Mouse (Mus musculus) retina, postnatal 7 days (tissue): ENCODE measurements at regions not wholly inside any gene's neighbourhood (a gene's known extent, or its start where the extent isn't known, plus 50 kb on each side); places are given as distances from the start of the nearest gene placed in this dataset.

Experiments
- DNase-seq: peaks from one replicate; pipeline ENCODE4 v3.0.0-alpha.2; 2012; ENCODE audit warnings: low read depth, low spot score

DNA sequence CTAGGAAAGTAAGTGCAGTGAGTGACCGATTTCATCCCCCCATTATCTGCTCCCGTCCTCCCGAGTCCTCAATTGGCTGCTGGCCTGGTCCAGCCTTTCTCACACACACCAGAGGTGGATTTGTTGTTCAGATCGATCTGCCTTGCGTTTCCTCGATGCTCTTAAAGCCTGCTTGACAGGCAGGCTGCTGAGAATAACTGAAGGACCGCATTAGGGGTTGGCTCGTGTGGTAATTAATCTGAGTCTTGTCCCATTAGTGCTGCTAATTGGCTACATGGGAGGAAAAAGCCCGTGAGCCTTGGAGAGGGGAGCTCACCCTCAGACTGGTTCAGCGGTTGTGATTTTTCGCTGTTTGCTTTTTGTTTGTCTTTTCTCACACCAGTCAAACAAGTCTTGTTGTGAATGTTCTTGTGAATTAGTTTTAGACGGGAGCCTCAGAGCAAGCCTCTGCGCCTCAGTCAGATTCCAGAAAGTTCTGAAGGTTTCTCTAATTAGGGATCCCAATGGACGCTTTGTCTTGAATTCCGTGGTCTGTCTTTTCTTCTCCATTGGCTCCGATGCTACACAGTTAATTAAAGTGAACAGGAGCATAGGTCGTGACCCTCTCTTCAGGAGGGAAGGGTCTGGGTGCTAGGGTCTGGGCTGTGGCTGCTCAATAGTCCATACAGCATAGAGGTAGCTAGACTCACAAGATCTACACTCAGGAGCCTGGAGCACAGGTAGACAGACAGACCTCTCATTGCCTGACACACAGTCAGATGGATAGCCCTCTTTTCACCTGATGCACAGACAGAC is 226.1 kb upstream of the BB014433 start:
- no peak for DNase-seq

DNA sequence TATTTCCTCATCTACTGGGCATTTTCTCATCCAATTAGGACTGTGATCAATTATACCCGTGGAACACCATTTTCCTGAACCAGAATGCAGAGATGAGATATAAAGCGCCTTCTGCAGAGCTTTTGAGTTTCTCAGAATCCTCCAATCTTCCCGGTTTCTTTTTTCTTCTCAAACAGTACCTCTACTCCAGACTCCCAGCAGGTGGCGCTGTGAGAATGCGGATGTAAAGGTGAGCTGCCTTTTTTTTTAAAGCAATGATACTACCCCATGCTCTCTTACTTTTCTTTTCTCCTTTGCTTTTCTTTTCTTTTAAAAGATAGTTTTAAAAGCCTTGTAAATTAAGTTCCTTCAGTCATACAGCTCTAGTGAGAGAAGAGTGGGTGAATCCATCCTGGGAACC is 224.4 kb upstream of the BB014433 start:
- peak; percentile 49 for DNase-seq

DNA sequence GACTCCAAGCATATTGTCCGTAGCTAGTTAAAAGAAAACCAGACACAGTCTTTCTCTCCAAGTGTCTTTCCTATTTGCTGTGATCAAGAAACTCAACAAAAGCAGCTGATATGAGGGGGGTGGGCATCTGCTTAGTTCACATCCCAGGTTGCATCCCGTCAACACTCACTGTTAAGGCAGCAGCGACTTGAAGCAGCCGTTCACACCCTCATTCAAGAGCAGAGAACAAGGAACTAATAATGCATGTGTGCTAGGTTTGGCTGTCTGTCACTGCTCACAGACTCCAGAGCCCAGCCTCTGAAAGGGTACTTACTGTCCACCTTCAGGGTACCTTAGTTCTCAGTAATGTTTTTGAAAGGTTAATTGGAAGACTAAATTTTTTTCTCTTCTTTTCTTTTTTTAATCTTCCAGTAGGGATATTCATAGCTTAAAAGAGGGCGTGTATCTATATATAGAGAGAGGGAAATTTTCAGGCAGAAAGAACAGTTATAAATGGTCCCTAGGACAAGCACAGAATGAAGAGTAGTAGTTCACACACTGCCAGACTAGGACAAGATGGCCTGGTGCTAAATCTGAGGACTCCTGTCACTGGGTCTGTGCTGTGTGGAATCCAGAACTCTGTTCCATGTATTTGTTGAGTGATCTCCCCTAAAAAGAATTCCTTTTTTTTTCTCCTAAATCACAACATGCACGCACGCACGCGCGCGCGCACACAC is 199.1 kb upstream of the BB014433 start:
- DNase-seq, result no peak

DNA sequence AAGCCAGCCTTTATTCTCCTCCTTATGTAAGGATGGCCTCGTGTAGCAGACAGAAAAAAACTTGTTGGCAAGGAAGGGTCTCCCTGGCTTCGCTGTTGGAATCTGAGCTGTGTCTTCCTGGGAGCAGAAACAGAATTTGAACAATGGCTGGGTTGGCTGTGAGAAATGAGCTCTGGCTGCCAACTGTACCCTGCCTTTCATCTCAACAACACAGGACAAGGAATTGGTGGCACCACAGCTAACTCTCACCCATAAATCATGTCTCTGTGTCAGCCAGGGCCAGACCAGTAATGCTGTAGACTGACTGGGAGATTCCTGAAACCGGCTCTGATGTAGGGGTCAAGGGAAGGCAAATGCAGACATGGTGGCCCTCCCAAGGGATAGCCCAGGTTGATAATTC is 189.5 kb upstream of the BB014433 start:
- DNase-seq, result no peak

DNA sequence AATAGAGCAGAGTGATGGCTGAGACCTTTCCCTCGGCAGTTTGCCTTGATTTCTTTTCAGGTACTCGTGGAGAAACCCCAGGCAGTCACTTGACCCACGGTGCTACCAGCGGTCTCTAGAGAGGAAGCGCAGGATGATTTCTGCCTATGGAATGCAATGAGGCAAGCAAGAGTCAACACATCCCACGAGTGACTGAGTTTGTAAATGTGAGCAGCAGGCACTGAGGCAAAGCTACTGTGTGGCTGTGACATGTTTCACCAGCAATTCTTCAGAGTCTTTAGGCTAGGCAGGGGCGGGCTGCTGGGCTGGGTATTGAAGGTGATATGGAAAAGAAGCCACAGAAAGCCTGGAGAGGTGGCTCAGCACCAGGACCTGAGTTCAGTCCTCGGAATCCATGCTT is 187.4 kb upstream of the BB014433 start:
- no peak for DNase-seq

DNA sequence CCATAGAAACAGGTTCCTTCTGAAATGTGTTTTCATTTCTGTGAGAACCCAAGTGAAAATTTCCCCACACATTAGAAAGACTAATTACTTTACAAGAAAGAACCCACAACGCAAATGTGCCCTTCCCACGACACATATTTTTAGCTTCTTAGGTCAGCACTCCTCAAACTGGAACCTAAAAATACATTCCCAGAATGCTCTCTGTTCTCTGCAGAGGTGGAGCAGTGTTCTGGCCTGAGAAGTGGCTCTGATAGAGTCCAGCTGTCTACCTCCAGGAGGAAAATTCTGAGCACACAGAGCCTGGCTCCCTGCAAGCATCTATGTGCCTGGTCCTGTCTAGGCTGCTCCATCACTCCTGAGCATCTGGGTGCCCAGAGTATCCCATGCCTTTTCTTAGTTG is 184.3 kb upstream of the BB014433 start:
- DNase-seq, result no peak

DNA sequence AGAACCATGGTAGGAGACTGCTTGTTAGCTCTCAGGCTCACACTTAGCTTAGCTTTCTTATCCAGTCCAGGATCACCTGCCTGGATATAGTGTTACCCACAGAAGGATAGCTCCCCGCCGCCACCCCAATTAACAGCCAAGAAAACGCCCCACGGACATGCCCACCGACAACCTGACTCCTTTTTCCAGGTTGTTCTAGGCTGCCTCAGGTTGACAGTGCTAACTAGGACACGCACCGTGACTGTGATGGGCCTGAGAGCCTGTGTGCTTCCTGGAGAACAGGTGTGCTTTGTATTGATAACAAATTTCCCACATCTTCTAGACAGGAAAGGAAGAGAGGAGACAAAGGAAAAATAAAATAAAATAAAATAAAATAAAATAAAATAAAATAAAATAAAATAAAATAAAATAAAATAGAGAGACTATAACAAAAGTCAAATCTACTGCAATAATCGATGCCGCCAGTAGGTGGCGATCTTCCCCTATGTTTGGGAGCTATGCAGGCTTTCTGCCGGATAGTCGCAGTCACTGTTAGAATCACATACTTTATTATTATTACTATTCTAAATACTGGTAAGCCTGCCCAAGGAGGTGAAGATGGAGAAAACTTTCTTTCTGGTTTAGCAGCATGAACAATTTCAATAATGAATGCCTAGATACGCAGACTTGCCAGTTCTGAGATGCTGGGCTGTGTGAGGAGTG is 175.5 kb upstream of the BB014433 start:
- peak; percentile 55 for DNase-seq

DNA sequence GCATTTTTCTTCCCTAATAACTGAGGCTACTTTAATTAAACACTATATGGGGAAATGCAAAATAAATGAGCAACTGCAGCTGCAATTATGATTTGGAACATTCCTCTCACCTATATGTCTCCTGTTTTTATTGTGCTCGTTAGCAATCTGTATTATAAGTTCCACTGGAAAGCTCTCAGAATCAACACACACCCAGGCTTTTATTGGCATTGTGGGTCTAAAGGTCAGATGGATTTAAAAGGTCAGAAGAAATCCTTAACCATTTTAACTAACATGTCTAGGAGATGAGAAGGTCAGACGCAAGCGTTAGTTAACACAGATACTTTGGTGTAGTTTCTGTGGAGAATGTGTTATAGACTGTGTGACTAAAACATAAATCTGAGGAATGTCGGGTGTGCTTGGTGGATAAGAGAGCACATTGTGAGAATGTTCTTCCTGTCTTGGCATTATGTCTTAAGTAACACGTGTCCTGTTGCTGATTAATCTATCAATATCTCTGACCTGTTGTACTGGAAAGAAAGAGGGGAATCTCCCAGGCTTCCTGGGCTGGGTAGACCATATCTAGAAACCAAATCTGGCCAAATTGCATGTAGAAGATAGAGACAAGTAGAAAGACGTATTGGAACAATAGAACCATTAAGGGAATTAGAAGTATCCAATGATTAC is 164.1 kb upstream of the BB014433 start:
- DNase-seq, result no peak

DNA sequence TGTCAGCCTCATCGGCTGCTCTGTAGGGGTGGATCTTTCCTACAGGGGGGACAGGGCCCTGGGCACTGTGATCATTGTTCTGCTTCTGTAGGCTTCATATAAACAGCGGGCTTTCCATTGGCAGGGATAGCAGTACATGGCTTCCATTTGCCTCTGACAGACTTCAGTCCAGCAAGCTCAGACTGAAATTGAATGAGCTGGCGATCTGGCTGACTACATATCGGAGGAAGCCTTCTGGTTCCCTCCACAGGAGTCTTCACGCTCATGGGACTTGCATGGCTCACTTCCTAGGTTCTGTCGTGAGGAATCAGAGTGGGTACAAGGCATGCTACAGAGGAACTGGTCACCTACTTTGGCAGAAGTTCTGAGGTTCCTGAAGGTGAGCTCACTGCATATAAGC is 155.7 kb upstream of the BB014433 start:
- DNase-seq, result no peak

DNA sequence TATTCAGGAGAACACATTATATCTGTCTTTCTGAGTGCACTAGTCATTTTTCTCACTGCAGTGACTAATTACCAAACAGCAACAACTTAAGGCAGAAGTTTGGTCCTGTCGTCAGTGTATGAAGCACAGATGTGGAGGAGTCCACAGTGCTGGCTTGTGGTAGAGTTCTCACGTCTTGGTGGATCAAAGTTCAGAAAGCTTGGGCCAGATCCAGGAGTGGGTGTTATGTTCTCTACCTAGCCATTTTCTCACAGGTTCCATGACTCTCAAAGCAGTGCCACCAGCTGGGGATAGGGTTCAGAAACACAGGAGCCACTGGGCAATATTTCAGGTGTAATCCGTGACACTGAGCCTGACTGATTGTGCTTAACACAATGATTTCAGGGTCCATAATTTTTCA is 144.8 kb upstream of the BB014433 start:
- no peak for DNase-seq

DNA sequence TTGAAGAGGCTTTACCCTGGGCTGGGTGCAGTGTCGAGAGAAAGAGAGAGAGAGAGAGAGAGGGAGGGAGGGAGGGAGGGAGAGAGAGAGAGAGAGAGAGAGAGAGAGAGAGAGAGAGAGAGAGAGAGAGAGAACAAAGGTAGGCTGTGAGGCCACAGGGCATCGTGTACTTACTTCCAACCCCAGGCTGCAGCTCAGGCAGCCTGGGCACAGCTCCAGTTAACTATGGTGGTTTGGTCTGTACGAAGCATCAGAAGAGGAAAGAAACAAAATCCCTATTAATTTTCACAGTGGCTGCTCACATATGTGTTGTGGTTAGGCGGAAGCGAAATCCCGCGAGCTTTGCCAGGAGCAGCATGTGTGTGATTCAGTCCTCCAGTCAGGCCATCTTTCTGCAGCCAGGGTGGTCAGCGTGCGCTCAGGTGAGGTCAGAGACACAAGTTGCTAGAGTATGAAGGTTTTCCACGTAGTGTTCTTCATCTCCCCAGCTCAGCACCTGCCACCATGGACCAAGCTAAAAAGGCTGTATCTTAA is 143.3 kb upstream of the BB014433 start:
- no peak for DNase-seq
